Mouse (Mus musculus) liver, embryonic 14 days (tissue): ENCODE data around the gene Trim66. TPM values are rescaled to one million over a fixed set of nuclear protein-coding genes. Genes with fewer than 3 reads are reported as not detected.

Experiments used
- polyA plus RNA-seq: library from polyadenylated mRNA; depleted of rRNA; stranded (reverse); fragments of >200 nt; gene quantifications from 2 replicates; pipeline ENCODE4 v1.2.3, GENCODE M21; 2012; rRNA removed

Trim66 gene
- polyA plus RNA-seq: 0.03 TPM in 2 replicates

GRCm38 (mm10) chr7:109508034-109508433 is at the start of gene Trim66:
Gene Trim66, minus strand, starts transcription at chr7:109508134.

GRCm38 (mm10) chr7:109518838-109519696 is 11.1 kb upstream of the Trim66 start, which contains the start of gene Rpl27a:
Gene Rpl27a, plus strand, starts transcription at chr7:109519147.

GRCm38 (mm10) chr7:109438781-109439591 is 68.9 kb downstream of the Trim66 start, which contains the start of gene Stk33:
Gene Stk33, minus strand, starts transcription at chr7:109439081.

Other genes with a start within 250 kb of the Trim66 start
- not detected in 2 replicates for gene Stk33, start 69.1 kb downstream of the Trim66 start, polyA plus RNA-seq
- gene Rpl27a, start 11.0 kb upstream of the Trim66 start, polyA plus RNA-seq: 434 and 498 TPM in 2 replicates
- 13.6 and 14.8 TPM in 2 replicates for gene St5, start 195.5 kb upstream of the Trim66 start, polyA plus RNA-seq
- 20.3 and 23.0 TPM in 2 replicates for gene Akip1, start 195.6 kb upstream of the Trim66 start, polyA plus RNA-seq
- gene BC051019, start 215.7 kb upstream of the Trim66 start, polyA plus RNA-seq: 0.08 TPM in 1 of 2 replicates, not detected in the other
- not detected in 2 replicates for gene Ascl3, start 223.6 kb upstream of the Trim66 start, polyA plus RNA-seq
- gene Tmem9b, start 244.7 kb upstream of the Trim66 start, polyA plus RNA-seq: 15.9 and 18.2 TPM in 2 replicates